Mouse (Mus musculus): Measurements from ENCODE around the gene Sp110.
"Not testable (repeated sequence)": the region's sequence is repeated elsewhere in the genome, so short reads cannot be mapped to it uniquely, and the experiment has no call there.

The Sp110 gene

GRCm38 (mm10) chr1:85598271-85599012, at the start of gene Sp110:
Gene Sp110 (minus strand): TSS chr1:85598817.
- not testable (repeated sequence) for DNase-seq (ENCODE audit: low spot score)

- peak; percentile 23 for DNase-seq (ENCODE audit: low spot score)
Observed at GRCm38 (mm10) chr1:85638144-85638543, 39.5 kb upstream of the Sp110 start.

GRCm38 (mm10) chr1:85636936-85637335, 38.3 kb upstream of the Sp110 start:
- DNase-seq (ENCODE audit: low spot score): not testable (repeated sequence)

- not testable (repeated sequence) for DNase-seq (ENCODE audit: low spot score)
Observed at GRCm38 (mm10) chr1:85618689-85619088, 20.1 kb upstream of the Sp110 start.

- not testable (repeated sequence) for DNase-seq (ENCODE audit: low spot score)
Observed at GRCm38 (mm10) chr1:85617161-85617560, 18.5 kb upstream of the Sp110 start.

- not testable (repeated sequence) for DNase-seq (ENCODE audit: low spot score)
Observed at GRCm38 (mm10) chr1:85615819-85616218, 17.2 kb upstream of the Sp110 start.

- not testable (repeated sequence) for DNase-seq (ENCODE audit: low spot score)
Observed at GRCm38 (mm10) chr1:85615096-85615495, 16.5 kb upstream of the Sp110 start.

GRCm38 (mm10) chr1:85610581-85610980, 12.0 kb upstream of the Sp110 start:
- DNase-seq (ENCODE audit: low spot score): not testable (repeated sequence)

- DNase-seq (ENCODE audit: low spot score): not testable (repeated sequence)
Observed at GRCm38 (mm10) chr1:85608361-85608760, 9.7 kb upstream of the Sp110 start.

- DNase-seq (ENCODE audit: low spot score): not testable (repeated sequence)
Observed at GRCm38 (mm10) chr1:85604341-85604740, 5.7 kb upstream of the Sp110 start.

- not testable (repeated sequence) for DNase-seq (ENCODE audit: low spot score)
Observed at GRCm38 (mm10) chr1:85600794-85601193, 2.2 kb upstream of the Sp110 start.

GRCm38 (mm10) chr1:85600078-85600477, 1.5 kb upstream of the Sp110 start, which contains the start of gene Sp140:
Gene Sp140 (plus strand): TSS chr1:85600378.
- not testable (repeated sequence) for DNase-seq (ENCODE audit: low spot score)

- DNase-seq (ENCODE audit: low spot score): not testable (repeated sequence)
Observed at GRCm38 (mm10) chr1:85592526-85592925, 6.1 kb downstream of the Sp110 start.

GRCm38 (mm10) chr1:85588697-85589096, 9.9 kb downstream of the Sp110 start:
- not testable (repeated sequence) for DNase-seq (ENCODE audit: low spot score)

GRCm38 (mm10) chr1:85581518-85581917, 17.1 kb downstream of the Sp110 start:
- DNase-seq (ENCODE audit: low spot score): not testable (repeated sequence)

- not testable (repeated sequence) for DNase-seq (ENCODE audit: low spot score)
Observed at GRCm38 (mm10) chr1:85580578-85580977, 18.0 kb downstream of the Sp110 start.

- not testable (repeated sequence) for DNase-seq (ENCODE audit: low spot score)
Observed at GRCm38 (mm10) chr1:85580148-85580534, 18.5 kb downstream of the Sp110 start.

- not testable (repeated sequence) for DNase-seq (ENCODE audit: low spot score)
Observed at GRCm38 (mm10) chr1:85579199-85580147, 19.1 kb downstream of the Sp110 start.

- not testable (repeated sequence) for DNase-seq (ENCODE audit: low spot score)
Observed at GRCm38 (mm10) chr1:85578372-85579010, 20.1 kb downstream of the Sp110 start.

GRCm38 (mm10) chr1:85575376-85575775, 23.2 kb downstream of the Sp110 start, which contains the start of gene G530012D18Rik:
Gene G530012D18Rik (plus strand): TSS chr1:85575676.
- not testable (repeated sequence) for DNase-seq (ENCODE audit: low spot score)

GRCm38 (mm10) chr1:85573554-85573953, 25.1 kb downstream of the Sp110 start:
- not testable (repeated sequence) for DNase-seq (ENCODE audit: low spot score)

- peak; percentile 20 for DNase-seq (ENCODE audit: low spot score)
Observed at GRCm38 (mm10) chr1:85555261-85555660, 43.4 kb downstream of the Sp110 start.
